Mouse (Mus musculus) CH12.LX (cell line): ENCODE measurements around the gene Zfp953. TPM values are rescaled to one million over a fixed set of nuclear protein-coding genes. Genes with fewer than 3 reads are reported as not detected.

Source experiments
- DNase-seq: peaks from one replicate; pipeline ENCODE4 v3.0.0-alpha.2; 2013; ENCODE audit errors: extremely low read depth
- H3K27ac ChIP-seq: 2 replicates; pipeline ENCODE4 v1.5.1; 2012; ENCODE audit warnings: low read depth, mild to moderate bottlenecking, control low read depth, moderate library complexity; ENCODE audit not compliant: insufficient read depth
- H3K27me3 ChIP-seq: replicated peaks from 2 replicates; pipeline ENCODE3; 2012; ENCODE audit warnings: inconsistent platforms
- H3K36me3 ChIP-seq, 2 experiments: replicated peaks in 1 of 2; 2 replicates each; pipeline versions ENCODE3 to v1.6.1; 2012; ENCODE audit warnings: inconsistent platforms in 1 of 2, low read length in 1 of 2, mild to moderate bottlenecking in 1 of 2, mixed read lengths in 1 of 2, moderate library complexity in 1 of 2; ENCODE audit not compliant: control insufficient read depth in 1 of 2, insufficient read depth in 1 of 2
- H3K4me1 ChIP-seq, 2 experiments: 2 replicates each; pipeline ENCODE4 v1.6.1; 2012; ENCODE audit warnings: inconsistent platforms in 1 of 2, moderate library complexity in 1 of 2; ENCODE audit not compliant: insufficient read depth in 2 of 2, control insufficient read depth in 1 of 2
- H3K4me2 ChIP-seq: 2 replicates; pipeline ENCODE4 v1.6.1; 2012; ENCODE audit warnings: low read depth, mild to moderate bottlenecking, control low read depth; ENCODE audit not compliant: poor library complexity, insufficient read depth, severe bottlenecking
- H3K4me3 ChIP-seq, 3 experiments: fragments of 150-350 bp in 1 of 3; sonication (generic) in 1 of 3; replicated peaks in 1 of 3; 2 replicates each; pipeline versions ENCODE3 to v1.5.1; 2011 to 2012; ENCODE audit warnings: low read depth in 2 of 3, low read length in 2 of 3, mild to moderate bottlenecking in 2 of 3, moderate library complexity in 2 of 3, control low read depth in 1 of 3, improper control_type of control experiment in 1 of 3, inconsistent platforms in 1 of 3, mixed read lengths in 1 of 3; ENCODE audit not compliant: poor library complexity in 1 of 3
- H3K79me2 ChIP-seq: replicated peaks from 2 replicates; pipeline ENCODE4 v1.6.1; 2012; ENCODE audit warnings: mild to moderate bottlenecking, moderate library complexity; ENCODE audit not compliant: control insufficient read depth, poor library complexity, insufficient read depth, severe bottlenecking; ENCODE audit errors: extremely low read depth
- H3K9ac ChIP-seq: 2 replicates; pipeline ENCODE4 v1.6.1; 2012; ENCODE audit warnings: low read depth, mild to moderate bottlenecking, control low read depth, moderate library complexity; ENCODE audit not compliant: insufficient read depth
- H3K9me3 ChIP-seq: replicated peaks from 2 replicates; pipeline ENCODE3; 2012; ENCODE audit warnings: low read length, inconsistent platforms, mixed read lengths
- CHD2 ChIP-seq: IDR thresholded peaks from 2 replicates; pipeline ENCODE4 v1.6.1; 2011; ENCODE audit warnings: low read length, improper control_type of control experiment
- CTCF ChIP-seq, 2 experiments: IDR thresholded peaks in 1 of 2; conservative IDR thresholded peaks in 1 of 2; 2 replicates each; pipeline ENCODE4 v1.5.1; 2011 to 2012; ENCODE audit warnings: low read depth in 2 of 2, low read length in 2 of 2, improper control_type of control experiment in 1 of 2, inconsistent platforms in 1 of 2, mild to moderate bottlenecking in 1 of 2, moderate library complexity in 1 of 2
- GABPA ChIP-seq: IDR thresholded peaks from 2 replicates; pipeline ENCODE4 v1.6.1; 2012; ENCODE audit warnings: low read depth, low read length, improper control_type of control experiment, inconsistent platforms; ENCODE audit not compliant: insufficient replicate concordance
- HCFC1 ChIP-seq: IDR thresholded peaks from 2 replicates; pipeline ENCODE4 v1.6.1; 2012; ENCODE audit warnings: low read depth, mild to moderate bottlenecking, inconsistent platforms, low read length, improper control_type of control experiment
- JUND ChIP-seq: conservative IDR thresholded peaks from 2 replicates; pipeline ENCODE4 v1.6.1; 2011; ENCODE audit warnings: low read depth, low read length, improper control_type of control experiment
- KAT2A ChIP-seq: IDR thresholded peaks from 2 replicates; pipeline ENCODE4 v1.6.1; 2012; ENCODE audit warnings: low read length, improper control_type of control experiment, inconsistent platforms; ENCODE audit not compliant: insufficient replicate concordance
- MAZ ChIP-seq: IDR thresholded peaks from 2 replicates; pipeline ENCODE4 v1.6.1; 2012; ENCODE audit warnings: low read depth, mild to moderate bottlenecking, inconsistent platforms, low read length, improper control_type of control experiment, moderate library complexity
- MXI1 ChIP-seq: IDR thresholded peaks from 2 replicates; pipeline ENCODE4 v1.6.1; 2011; ENCODE audit warnings: mild to moderate bottlenecking, low read depth, low read length, improper control_type of control experiment
- MYC ChIP-seq: IDR thresholded peaks from 2 replicates; pipeline ENCODE4 v1.6.1; 2011; ENCODE audit warnings: low read depth, mild to moderate bottlenecking, improper control_type of control experiment, low read length
- NELFE ChIP-seq: IDR thresholded peaks from 2 replicates; pipeline ENCODE4 v1.6.1; 2011; ENCODE audit warnings: low read depth, low read length, improper control_type of control experiment
- NRF1 ChIP-seq: IDR thresholded peaks from 2 replicates; pipeline ENCODE4 v1.6.1; 2014; ENCODE audit warnings: low read depth, mild to moderate bottlenecking, inconsistent platforms, low read length, improper control_type of control experiment, moderate library complexity
- TBP ChIP-seq: conservative IDR thresholded peaks from 2 replicates; pipeline ENCODE4 v1.6.1; 2011; ENCODE audit warnings: low read depth, low read length, improper control_type of control experiment
- UBTF ChIP-seq: IDR thresholded peaks from 2 replicates; pipeline ENCODE4 v1.6.1; 2012; ENCODE audit warnings: low read depth, mild to moderate bottlenecking, inconsistent platforms, low read length, improper control_type of control experiment, moderate library complexity
- USF1 ChIP-seq: IDR thresholded peaks from 2 replicates; pipeline ENCODE4 v1.6.1; 2014; ENCODE audit warnings: low read depth, mild to moderate bottlenecking, inconsistent platforms, low read length, improper control_type of control experiment
- ZMIZ1 ChIP-seq: IDR thresholded peaks from 2 replicates; pipeline ENCODE4 v1.6.1; 2012; ENCODE audit warnings: low read depth, mild to moderate bottlenecking, inconsistent platforms, low read length, improper control_type of control experiment
- dilution Hi-C: fragments of 300-500 bp; cut with MboI; formaldehyde crosslinking; loops from 2 replicates; pipeline ENCODE4 v1.14.3; 2020; ENCODE audit warnings: low sequenced_read_pairs; ENCODE audit not compliant: extremely low pct_unique_long_range_greater_than_20kb, extremely low pct_ligation_motif_present
- in situ Hi-C: fragments of 300-500 bp; cut with MboI; formaldehyde crosslinking; loops from 3 replicates; pipeline ENCODE4 v1.14.3; 2019; ENCODE audit warnings: low sequenced_read_pairs, low pct_ligation_motif_present, low pct_unique_long_range_greater_than_20kb, mixed read lengths
- polyA plus RNA-seq: library from polyadenylated mRNA; unstranded; fragments of >175 nt; gene quantifications from 2 replicates; pipeline ENCODE4 v1.2.1, GENCODE M21; 2012; ENCODE audit warnings: low read depth; ENCODE audit not compliant: insufficient read length
- total RNA-seq, 2 experiments: library from RNA; depleted of rRNA; stranded (reverse); fragments of 300-350 nt in 1 of 2; fragments of >200 nt in 1 of 2; gene quantifications; 2 replicates each; pipeline ENCODE4 v1.2.3; 2012 to 2014

The Zfp953 gene
- total and polyA plus RNA-seq, 3 experiments = 1.8 to 5.6 (median 3.6) TPM

DNA sequence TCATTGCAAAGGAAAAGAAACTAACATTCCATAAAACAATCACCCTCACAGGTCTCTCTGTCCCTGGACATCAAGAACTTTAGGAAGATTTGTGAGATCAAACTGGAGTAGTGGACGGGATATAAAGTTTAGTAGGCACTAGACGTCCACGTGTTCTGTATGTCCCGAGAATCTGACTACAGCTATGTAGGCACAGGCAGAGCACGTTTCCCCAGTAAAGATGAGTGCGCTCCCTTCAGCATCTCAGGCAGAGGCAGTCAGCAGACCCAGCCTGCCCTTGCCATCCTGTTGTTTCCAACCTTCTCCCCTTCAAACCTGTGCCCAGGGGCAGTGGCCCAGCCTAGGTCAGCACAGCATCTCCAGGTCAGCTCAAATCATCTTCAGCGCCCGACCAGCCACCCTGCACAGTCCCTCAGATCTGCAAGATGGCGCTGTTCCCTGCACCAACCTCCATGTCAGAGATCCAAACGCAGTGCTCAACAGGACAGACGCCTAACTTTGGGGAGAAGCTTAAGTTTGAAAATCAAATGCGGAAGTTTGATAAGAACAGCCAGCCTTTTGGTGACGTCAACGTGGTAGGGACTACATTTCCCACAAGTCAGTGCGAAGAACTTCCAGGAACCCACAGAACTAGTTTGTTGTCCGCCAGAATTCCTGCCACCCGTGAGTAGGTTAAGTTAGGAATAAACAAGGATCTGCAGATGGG is 28.2 kb downstream of the Zfp953 start, which contains the start of gene Zfp595 (continued):
- TF ChIP-seq CTCF (conservative IDR thresholded peaks at IDR 0.05 in 1 of 2, IDR thresholded peaks at IDR 0.05 in 1 of 2; ENCODE audit: low read depth in 2 of 2, low read length in 2 of 2) = peak in 1 of 2 experiments; percentile 59; a peak in 2 of 4 replicates
- no peak; the same call in 1 of the 2 replicates for TF ChIP-seq GABPA
- no peak for TF ChIP-seq CHD2
- no peak for TF ChIP-seq UBTF
- TF ChIP-seq USF1 = no peak
- peak; percentile 84; the same call in 1 of the 2 replicates for TF ChIP-seq KAT2A
- TF ChIP-seq MAZ = no peak
- TF ChIP-seq NELFE = peak; percentile 62

GRCm38 (mm10) chr13:67306718-67307117 is 53.7 kb downstream of the Zfp953 start:
- peaks cover 0 to 6% of the 10 kb centered on the region in 2 experiments for H3K36me3 ChIP-seq
- dilution Hi-C loops = no loop called here
- no peaks in the 10 kb centered on the region for H3K27me3 ChIP-seq
- no peak overlapping the region for H3K27ac ChIP-seq
- TF ChIP-seq HCFC1 (no peak), TBP (no peak), CHD2 (no peak), MXI1 (no peak), ZMIZ1 (no peak), MYC (no peak), JUND (no peak), NRF1 (no peak)
- DNase-seq = no peak
- H3K4me2 ChIP-seq = peak overlapping the region; percentile 77; the same call in 1 of the 2 replicates
- in situ Hi-C loops = no loop called here
- H3K9ac ChIP-seq = peak overlapping the region; percentile 29; the same call in 1 of the 2 replicates
- H3K4me3 ChIP-seq = peak overlapping the region in 2 of 3 experiments; percentile 85 to 88
- H3K79me2 ChIP-seq = 0 out of 2 replicates have a peak, but pooled peaks cover 2% of the 10 kb centered on the region
- no peaks in the 10 kb centered on the region for H3K9me3 ChIP-seq
- peaks cover 0 to 9% of the 10 kb centered on the region in 2 experiments; a peak in 2 of 4 replicates for H3K4me1 ChIP-seq
